Mouse (Mus musculus): Measurements from ENCODE around the gene Rhox2c.
"Not testable (repeated sequence)": the region's sequence is repeated elsewhere in the genome, so short reads cannot be mapped to it uniquely, and the experiment has no call there.

The Rhox2c gene

DNA sequence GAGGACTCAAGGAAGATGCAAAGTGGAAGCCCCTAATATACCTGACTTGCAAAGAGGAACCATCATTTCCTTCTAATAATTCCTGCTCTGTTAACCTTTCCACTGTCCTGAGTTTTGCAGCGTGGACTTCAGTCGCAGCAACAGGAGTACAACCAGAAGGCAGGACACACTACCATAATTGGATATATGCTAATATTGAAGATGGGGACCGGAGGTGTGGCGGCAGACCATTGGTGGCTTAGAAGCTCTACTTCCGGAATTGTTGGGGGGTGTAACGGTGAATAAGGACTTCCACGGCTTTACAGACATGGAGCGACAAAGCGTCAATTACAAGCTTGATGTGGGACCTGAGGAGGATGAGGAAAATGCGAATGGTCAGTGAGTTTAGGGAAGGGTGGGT lies at the start of gene Rhox2c:
Rhox2c (plus strand) TSS at position 301 of the 400 bp plus-strand sequence.
- DNase-seq (ENCODE audit: low read depth in 1 of 2, low spot score in 2 of 2): not testable (repeated sequence)

DNA sequence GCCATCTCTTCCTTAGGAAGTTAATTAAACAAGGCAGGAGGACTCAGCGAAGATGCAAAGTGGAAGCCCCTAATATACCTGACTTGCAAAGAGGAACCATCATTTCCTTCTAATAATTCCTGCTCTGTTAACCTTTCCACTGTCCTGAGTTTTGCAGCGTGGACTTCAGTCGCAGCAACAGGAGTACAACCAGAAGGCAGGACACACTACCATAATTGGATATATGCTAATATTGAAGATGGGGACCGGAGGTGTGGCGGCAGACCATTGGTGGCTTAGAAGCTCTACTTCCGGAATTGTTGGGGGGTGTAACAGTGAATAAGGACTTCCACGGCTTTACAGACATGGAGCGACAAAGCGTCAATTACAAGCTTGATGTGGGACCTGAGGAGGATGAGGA lies 41.7 kb upstream of the Rhox2c start, which contains the start of gene Rhox2b:
Rhox2b (plus strand) TSS at position 301 of the 400 bp plus-strand sequence.
- not testable (repeated sequence) for DNase-seq (ENCODE audit: low read depth in 1 of 2, low spot score in 2 of 2)

GRCm38 (mm10) chrX:37432194-37432593 lies 21.3 kb upstream of the Rhox2c start, which contains the start of gene Rhox4b:
TSS of gene Rhox4b (plus strand) at chrX:37432494.
- not testable (repeated sequence) for DNase-seq (ENCODE audit: low read depth in 1 of 2, low spot score in 2 of 2)

- not testable (repeated sequence) for DNase-seq (ENCODE audit: low read depth in 1 of 2, low spot score in 2 of 2)
Observed at GRCm38 (mm10) chrX:37458285-37458684, 4.8 kb downstream of the Rhox2c start, which contains the start of gene Rhox3c. TSS of gene Rhox3c (plus strand) at chrX:37458585.

- DNase-seq (ENCODE audit: low read depth in 1 of 2, low spot score in 2 of 2): not testable (repeated sequence)
Observed at GRCm38 (mm10) chrX:37480037-37480436, 26.6 kb downstream of the Rhox2c start, which contains the start of gene Rhox4c. TSS of gene Rhox4c (plus strand) at chrX:37480337.

DNA sequence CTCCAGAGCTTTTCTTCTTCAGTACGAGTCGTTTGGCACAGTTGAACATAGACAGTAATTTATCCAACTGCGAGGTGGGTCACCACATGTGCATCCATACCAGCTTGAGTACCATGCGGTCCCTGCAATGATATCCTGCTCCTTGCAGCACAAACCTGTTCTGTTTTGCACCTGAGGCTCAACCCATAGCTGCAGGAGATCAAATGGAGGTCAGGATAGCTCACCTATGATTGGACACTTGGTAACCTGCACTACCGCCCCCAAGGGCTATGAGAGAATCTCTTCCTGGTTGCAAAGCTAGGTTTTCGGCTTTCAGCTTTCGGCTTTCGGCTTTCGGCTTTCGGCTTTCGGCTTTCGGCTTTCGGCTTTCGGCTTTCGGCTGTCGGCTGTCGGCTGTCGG lies 60.6 kb downstream of the Rhox2c start, which contains the start of gene Rhox4d:
Rhox4d (plus strand) TSS at position 301 of the 400 bp plus-strand sequence.
- DNase-seq (ENCODE audit: low read depth in 1 of 2, low spot score in 2 of 2): not testable (repeated sequence)
